Mouse (Mus musculus) spleen, adult 2 months (tissue): ENCODE results near the gene Zfp637.

ENCODE experiments used
- CTCF ChIP-seq: fragments of 200-500 bp; IDR thresholded peaks from 2 replicates; pipeline ENCODE4 v1.5.1; 2011; ENCODE audit warnings: mild to moderate bottlenecking, inconsistent platforms; ENCODE audit not compliant: insufficient read depth, insufficient read length, insufficient replicate concordance; ENCODE audit errors: extremely low read depth
- POLR2A ChIP-seq: fragments of 200-500 bp; IDR thresholded peaks from 2 replicates; pipeline ENCODE4 v1.6.1; 2011; ENCODE audit warnings: low read depth, low read length, inconsistent platforms

GRCm38 (mm10) chr6:117857990-117858389, 17.0 kb downstream of the Zfp637 start:
- TF ChIP-seq POLR2A (no peak), CTCF (no peak)
